Mouse (Mus musculus) heart, postnatal 4 days (tissue): ENCODE measurements around the gene Hs6st1. TPM values are rescaled to one million over a fixed set of nuclear protein-coding genes. Genes with fewer than 3 reads are reported as not detected.

Experiments
- DNase-seq: peaks from one replicate; pipeline ENCODE4 v3.0.0; 2021
- total RNA-seq, 2 experiments: library from RNA; stranded (reverse); gene quantifications; 2 replicates each; pipeline ENCODE4 v1.2.3; 2021

Gene Hs6st1
- total RNA-seq, 2 experiments from 2014 or later = 30.0 to 33.3 TPM

DNA sequence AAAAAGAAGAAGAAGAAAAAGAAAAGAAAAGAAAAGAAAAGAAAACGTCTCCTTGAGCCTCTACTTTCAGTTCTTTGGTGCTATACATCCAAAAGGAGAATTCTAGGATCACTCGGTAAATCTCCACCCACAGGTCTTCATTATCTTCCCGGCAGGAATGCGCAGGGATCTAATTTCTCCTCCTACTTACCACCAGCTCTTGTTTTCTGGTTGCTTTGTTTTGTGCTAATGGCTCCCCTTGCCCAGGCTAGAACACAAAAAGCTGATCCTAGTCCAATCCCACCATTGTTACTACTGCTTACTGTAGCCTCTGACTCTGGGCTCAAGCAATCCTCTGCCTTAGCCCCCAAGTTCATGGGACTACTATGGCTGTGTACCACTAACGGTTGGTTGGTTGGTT, 16.9 kb downstream of the Hs6st1 start:
- no peak for DNase-seq

DNA sequence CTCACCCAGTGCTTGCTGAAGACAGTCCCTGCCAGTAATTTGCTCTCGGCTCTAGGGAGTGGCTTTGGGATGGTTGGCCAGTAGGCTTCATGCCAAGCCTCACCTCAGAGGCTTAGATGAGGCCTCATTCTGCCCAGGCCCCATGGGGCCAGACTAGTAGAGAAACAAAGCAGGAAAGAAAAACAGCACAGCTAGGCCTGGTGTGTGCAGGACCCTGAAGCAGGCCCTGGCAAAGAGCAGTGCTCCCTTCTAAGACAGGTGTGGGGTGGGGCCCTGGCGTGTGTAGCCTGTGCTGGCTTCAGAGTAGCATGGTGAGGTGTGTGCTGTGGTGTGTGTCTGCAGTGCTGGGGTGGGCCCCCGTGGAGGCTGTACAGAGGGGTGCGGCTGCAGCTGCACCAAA, 20.2 kb downstream of the Hs6st1 start:
- no peak for DNase-seq

DNA sequence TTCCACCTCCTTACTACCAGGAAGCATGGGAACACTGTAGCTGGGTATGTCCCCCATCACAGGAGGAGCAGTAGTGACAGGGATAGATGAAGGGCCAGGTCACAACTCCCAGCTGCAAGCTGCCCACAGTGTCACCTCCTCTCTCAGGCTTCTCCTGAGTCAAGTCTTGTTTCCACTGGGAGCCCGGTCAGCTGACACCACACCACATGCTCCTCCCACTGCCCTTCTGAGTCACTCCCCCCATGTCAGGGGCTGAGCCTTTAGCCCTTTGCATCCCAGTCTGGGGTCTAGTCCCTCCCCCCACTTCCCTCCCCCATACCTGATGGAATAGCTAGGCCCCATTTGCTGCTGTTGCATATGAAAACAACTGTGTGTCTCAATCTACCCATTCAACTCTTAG, 21.3 kb downstream of the Hs6st1 start:
- DNase-seq = no peak

DNA sequence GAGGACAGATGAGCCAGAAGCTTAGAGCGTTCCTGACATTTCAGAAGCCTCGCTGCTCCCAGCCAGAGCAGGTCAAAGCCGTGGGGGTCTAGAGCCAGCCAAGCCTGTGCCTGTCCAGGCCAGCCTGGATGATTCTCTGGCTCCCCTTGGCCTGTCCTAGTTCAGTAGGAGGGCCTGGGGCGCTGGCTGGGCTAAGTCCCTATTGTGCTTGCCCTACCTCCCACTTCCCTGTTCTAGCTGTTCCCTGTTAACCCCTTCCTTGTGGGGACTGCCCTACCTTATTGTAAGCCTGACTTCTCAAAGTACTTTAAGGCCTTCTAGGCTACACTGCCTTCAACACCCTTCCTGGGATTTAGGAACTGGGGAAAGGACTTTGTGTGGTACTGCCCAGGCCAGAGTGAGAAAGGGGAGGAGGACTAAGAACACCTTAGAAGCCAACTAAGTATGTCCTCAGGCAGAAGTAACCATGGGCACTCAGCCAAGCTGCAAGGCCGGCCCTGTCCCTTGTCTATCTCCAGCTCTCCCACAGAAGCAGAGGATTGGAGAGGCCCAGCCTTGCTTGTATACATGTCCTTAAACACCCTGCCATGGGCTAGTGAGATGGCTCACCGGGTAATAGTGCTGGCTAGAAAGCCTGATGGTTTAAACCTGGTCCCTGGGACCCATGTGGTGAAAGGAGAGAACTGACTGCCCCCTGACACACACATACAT, 22.0 kb downstream of the Hs6st1 start:
- DNase-seq = peak; percentile 55

DNA sequence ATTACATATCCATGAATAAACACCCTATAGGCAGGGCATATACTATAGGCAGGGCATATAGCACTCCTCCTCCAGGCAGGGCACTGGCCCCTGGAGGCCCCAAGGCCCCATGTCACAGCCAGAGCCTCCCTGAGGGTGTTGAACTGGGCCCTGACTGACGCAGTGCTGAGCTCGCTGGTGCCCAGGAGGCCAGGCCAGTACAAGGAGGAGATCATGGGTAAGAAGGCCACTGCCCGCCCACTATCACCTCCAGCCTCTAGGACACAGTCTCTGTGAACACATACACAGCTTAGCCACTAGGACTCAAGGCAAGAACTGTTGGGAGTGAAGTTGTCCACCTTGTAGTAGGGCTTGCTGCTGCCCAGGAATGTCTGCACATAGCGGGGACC, 22.5 kb downstream of the Hs6st1 start:
- no peak for DNase-seq

DNA sequence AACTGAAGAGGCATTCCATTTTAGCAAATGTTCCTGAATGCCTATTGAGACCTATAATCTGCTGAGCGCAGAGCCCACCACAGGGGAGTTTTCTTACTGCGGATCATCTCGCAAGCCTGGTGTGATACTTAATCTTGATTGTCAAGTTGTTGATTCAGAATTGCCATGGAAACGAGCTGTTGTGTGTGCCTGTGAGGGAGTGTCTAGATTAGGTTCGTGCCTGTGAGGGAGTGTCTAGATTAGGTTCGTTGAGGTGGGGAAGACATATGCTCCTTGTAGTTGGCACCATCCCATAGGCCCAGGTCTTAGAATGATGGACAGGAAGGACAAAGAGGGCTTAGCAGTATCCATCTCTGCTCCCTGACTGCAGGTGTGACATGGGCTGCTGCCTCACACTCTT, 23.0 kb downstream of the Hs6st1 start:
- DNase-seq = no peak

DNA sequence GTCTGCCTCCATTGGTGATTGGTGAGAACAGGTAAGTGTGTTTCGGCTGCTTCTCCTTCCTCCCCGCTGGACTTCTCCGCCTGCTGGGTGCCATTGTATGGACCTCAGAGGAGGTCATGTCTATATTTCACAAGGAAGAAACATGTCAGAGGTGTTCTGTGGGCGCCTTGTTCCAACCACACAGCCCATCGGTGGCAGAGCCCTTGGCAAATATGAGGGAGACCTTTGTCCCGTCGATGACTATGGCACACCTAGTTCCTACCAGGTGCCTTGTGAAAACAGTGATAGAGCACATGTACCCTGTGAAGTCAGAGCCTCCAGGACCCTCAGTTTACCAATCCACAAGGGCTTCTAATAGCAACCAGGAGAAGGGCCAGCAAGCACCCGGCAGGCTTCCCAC, 25.5 kb downstream of the Hs6st1 start:
- no peak for DNase-seq

DNA sequence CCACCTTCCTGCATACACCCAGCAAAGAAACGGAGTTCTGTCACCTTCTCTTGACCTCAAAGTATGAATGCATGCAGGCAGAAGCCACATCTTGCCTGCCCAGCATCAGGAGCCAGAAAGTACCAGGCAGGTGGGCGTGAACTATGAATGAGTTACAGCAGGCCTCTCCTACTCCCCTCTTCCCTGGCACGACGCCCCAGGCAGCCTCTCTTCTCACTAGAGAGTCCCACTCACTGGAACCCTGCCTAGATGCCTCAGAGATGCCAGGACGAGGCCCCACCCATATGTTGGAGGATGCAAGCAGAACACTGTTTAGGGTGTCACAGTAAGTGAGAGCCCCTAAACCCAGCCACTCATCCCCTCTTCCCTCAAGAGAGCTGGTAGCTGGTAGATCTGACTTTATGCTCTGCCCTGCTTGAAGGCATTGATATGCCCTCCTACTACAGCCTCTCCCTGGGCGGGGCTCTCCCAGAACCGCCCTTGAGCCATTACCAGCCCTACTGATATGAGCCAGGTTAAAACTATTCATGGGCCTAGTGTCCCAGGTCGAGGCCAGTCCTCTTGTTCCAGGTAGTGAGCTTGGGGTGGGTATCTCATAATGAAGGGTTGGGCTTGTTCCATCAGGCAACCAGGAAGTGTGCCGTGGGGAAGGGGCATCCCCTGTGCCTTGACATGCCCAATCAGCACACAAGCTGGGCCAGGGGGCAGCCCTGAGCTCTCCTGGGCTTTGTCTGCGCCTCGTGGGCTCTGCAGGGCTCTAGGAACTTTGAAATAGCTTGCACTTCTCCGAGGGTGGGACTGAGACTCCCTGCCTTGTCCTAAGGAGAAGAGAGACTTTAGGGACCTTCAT, 27.4 kb downstream of the Hs6st1 start:
- peak; percentile 81 for DNase-seq

DNA sequence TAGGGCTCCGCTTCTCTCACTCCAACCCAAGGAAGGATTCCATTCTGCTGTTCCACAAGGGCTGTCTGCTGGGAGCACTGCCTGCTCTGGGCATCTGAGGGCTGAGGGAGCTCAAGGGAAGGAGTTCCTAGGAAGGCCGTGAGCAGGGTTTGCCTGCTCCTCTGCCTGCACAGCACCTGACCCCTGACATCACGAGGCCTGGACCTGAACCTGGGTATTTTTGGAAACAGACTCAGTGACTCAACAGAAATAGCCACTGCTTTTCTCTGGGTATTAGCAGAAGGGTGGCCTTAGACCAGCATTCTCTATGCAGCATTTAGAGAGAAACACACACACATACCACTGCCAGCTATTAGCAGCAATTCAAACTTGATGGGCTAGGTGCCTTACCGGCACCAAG, 30.2 kb downstream of the Hs6st1 start:
- no peak for DNase-seq

DNA sequence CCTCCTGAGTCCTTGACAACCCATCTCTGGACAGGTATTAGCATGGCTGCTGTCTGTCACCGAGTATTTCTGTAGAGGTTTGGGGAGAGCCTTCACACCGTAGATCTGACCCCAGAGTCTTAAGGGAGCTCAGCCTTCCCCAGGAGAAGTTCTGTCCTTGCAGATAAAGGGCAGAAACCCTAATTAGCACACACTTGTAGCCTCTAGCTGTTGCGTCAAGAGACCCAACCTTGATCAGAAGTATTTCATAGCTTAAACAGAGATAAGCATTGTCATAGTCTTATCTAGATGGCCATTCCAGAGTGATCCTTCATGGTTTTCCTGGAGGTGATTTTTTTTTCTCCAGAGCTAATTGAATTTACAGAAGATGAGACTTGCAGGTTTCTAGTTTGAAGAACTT, 32.2 kb downstream of the Hs6st1 start:
- DNase-seq = no peak

DNA sequence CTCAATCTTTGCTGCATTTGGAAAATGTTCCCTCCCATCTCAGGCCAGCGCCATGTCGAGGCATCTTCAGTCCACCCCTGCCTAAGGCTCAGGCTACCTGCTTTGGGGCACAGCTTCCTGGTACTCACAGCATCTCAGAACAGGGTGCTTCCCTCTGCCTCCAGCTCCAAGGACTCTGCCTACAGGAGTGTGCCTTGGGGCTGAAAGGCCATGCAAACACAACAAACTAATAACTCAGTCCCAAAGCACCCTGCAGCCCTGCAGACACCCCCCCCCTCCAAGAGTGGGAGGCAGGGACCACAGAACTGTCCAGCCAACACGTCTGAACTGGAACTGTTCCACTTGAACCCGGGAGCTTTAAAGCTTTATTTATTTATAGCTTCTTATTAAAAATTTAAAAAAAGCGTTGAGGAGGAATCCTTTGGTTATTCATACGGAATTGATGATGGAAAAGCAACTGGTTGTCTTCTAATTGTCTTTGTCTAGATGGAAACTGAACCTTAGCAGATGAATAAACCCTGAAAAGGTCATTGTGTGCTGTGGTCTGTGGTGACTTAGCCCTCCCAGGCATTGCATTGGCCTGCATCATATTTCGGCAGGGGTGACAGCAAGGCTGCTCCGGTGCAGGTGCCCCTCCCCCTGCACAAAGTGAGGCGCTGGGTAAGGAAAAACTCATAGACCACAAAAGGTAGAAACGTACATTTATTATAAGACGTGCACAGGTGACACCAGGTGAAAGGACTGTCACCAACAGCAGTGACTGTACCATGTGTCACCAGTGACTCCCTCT, 37.9 kb downstream of the Hs6st1 start:
- DNase-seq = no peak

DNA sequence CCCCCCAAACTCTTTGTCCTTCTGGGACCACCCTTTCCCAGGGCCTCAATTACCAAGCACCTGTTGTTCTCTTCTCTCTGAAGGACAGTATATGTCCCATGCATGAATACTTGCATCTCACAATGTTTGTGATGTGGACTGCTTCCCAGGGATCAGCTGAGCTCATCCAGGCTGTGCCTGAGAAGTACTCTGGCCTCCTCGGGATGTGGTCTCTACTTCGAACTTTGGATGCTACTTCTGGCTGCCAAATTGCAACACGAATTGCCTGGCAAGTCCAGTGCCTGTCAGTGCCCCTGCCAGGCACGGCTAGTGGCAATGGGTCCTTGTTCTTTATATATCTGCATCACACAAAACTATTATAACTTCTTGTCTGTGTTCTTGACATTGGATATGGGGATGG, 41.8 kb downstream of the Hs6st1 start:
- no peak for DNase-seq

DNA sequence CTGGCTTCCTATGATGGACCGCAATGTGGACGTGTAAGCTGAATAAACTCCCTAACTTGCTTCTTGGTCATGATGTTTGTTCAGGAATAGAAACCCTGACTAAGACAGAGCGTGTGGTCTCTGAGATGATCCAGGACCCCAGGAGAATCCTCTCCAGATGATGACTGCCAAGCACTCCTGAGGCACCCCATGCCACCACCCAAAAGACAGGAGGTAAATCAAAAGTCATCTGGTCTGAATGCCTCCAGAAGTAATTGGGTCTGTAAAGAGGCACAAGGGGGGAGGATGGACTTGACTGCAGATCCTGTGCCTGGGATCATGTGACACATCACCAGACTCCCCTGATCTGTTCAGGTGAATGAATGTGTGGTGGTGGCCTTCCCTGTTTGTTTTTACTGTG, 44.5 kb downstream of the Hs6st1 start:
- no peak for DNase-seq

DNA sequence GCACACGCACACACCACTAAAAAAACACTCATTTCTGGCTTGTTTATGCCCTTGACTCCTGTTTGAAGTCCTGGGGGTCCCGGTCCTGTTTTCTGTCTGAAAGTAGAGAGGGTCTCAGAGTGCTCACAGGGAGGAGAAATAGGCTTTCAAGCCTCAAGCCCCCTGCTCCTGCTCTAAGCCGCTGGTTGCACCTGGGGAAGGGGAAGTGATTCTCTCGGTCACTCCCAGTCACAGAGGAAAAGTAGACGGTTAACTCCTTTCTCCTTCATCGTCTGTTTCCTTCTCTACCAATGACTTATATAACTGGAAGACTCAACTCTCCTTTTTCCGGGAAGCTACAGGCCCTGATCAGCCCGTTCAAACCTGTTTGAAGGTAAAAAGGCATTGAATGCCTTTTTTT, 45.5 kb downstream of the Hs6st1 start:
- no peak for DNase-seq

DNA sequence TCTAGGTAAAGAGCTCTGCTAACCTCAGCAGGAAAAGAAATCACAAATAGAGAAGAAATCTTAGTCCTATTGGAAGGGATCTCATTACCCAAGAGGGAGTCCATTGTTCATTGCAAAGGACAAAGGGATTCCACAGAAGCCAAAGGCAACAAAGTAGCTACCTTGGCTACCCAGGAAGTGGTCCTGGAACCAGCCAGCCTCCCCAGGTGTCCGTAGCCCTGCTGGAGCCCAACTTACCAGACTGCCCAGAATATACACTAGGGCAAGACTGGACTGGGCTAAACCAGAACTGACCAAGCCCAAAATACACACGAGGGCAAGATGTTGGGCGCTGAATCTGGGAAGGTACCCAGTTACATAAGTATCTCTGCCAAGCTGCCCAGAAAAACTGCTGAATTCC, 46.6 kb downstream of the Hs6st1 start:
- DNase-seq = no peak

DNA sequence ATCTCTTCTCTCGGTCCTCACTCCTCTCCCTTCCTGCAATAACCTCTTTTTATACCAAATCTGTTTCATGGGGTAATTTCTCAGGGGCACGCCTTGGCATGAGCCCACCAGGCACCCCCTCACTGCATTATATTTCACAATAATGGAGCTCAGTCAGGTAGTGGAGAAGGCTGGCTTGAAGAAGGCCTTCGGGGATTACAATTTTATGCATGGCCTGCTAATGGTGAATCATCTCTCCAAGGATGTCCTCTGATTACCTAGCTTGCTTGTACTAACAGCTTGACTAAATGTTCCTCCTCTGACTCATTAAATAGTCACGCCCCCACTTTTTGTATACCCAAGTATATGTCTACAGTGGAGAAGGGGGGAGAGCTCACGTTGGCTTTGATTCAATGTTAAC, 48.3 kb downstream of the Hs6st1 start:
- DNase-seq = no peak

DNA sequence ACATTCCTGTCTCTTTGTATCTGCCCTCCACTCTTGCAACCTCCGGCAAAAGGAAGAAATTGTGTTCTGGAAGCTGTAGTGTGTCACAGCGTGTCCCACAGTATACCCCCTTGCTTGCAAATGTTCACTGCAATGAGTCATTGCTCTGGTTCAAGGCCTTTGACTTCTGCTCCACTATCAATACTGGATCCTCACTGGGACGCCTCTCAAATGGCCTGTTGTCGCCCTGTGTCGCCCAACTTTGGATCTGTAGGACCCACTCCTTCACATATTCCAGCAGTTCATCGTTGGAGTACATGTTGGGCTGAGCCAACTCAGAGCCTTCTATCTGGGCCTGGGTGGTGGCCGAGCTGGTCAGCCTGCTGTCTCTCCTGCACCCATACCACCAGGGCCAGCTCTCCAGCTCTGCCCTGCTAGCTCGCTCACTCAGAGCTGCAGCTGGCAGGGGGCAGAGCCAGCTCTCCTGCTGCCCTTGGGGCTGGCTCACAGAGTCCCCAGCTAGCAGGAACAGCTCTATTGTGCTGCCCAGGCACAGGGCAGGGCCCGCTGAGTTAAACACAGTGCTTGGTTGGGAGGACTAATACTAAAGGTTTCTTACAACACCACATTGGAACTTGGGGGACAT, 50.0 kb downstream of the Hs6st1 start:
- no peak for DNase-seq

DNA sequence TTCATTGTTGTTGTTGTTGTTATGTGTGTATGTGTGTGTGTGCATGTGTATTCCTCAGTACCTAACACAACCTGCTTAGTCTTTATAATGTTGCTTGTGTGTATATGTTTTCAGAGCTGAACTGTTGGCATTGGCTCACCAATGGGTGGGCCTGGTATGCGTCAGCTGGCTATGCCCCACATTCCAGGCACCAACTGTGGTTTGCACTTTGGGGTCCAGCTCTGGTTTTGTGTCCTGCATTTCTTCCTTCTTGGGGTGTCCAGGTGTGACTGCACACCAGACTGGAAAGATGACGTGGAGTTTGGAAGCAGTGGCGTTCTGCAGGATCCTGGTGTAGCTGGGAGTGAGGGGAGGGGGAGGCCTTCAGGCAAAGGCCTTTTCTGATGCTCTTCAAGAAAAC, 50.8 kb downstream of the Hs6st1 start:
- no peak for DNase-seq

DNA sequence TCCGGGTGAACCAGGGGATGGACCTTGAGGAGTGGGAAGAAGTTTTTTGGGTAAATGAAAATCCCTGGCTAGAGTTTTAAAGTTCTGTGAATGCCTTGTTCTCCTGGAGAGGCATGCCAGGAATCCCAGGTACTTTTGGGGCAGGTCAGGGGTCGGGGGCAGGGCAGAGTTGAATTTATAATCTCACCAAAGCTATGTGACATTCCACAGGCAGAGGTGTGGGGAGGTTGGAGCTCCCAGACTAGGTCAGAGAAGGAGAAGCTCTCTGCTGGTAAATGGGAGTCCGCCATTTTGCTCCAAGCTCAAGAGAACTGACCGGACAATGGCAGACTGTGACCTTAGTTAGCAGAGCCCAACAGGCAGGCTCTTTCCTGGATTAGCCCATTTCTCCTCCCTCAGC, 51.2 kb downstream of the Hs6st1 start:
- no peak for DNase-seq

DNA sequence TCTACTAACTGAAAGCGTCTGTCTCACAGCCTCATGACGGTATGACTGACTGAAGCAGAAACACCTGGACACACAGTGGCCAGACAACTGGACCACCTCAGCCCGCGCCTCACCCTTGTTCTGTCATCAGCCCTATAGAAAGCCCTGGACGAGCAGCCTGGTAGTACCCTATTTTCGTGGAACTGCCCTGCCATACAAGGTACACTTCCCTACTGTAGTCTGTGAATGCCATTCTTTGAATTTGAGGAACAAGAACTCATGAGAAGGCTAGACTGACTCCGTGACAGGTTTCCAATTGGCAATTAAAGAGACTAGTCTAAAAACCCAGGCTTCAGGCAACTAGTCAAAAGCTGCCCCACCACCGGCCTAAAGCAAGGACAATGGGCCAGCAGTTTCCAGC, 53.0 kb downstream of the Hs6st1 start:
- DNase-seq = no peak

DNA sequence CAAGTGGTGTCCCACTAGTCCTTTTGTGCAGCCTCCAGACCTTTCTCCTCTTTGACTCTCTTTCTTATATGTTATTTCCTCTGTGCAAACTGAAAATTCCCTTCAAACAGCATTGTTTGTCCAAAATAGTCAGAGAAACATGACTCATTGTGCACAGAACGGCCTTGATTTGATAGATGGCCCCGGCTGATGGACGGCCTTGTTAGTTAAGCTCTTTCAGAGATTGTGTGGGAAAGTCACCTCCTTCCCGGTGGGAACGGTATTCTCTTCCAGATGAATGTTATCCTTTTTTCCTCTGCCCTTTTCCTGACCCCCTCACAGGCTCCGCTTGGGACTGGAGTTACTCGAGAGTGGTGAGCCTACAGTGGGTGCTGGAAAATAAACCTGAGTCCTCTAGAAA, 56.9 kb downstream of the Hs6st1 start:
- no peak for DNase-seq

DNA sequence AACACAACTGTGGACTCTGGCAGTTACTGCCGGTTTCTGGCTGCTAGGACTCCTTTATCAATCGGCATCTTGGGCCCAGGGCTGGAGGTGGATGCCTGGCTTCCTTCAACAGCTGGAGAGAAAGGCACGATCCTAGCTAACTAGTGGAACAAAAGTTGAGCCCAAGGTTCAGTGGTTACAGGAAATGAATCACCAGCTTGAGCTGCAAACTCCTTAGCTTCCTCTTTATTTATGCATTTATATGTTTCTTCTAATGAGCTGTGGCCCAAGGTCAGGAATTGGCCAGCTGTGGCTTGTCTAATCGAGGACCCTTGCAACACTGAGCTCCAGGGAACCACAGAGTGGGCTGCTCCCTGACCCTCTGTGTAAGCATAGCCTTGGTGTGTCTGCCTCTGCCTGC, 60.9 kb downstream of the Hs6st1 start:
- no peak for DNase-seq

DNA sequence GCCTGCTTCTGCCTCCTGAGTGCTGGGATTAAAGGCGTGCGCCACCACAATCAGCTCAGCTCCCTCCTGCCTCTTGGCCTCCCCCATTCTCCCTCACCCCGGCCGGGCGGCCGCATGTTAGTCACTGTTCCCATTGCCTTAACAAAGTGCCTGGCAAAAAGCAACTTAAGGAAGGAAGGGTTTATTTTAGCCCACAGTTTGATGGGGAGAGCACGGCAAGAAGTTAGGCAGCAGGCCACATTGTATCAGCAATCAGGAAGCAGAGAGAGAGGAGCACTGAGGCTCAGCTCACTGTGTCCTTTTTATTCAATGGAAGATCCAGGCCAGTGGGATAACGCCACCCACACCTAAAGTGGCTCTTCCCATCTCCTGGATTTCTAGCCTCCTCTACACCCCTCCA, 61.7 kb downstream of the Hs6st1 start:
- DNase-seq = no peak
